Mouse (Mus musculus): ENCODE data around the gene Hist2h4.
"Not testable (repeated sequence)": the region's sequence is repeated elsewhere in the genome, so short reads cannot be mapped to it uniquely, and the experiment has no call there.

The Hist2h4 gene

GRCm38 (mm10) chr3:96262979-96263550 is at the start of gene Hist2h4:
Gene Hist2h4, minus strand, starts transcription at chr3:96263311.
- peak; percentile 93 to 95 for DNase-seq

GRCm38 (mm10) chr3:96312341-96313098 is 49.4 kb upstream of the Hist2h4 start:
- DNase-seq = peak; percentile 30 to 49

DNA sequence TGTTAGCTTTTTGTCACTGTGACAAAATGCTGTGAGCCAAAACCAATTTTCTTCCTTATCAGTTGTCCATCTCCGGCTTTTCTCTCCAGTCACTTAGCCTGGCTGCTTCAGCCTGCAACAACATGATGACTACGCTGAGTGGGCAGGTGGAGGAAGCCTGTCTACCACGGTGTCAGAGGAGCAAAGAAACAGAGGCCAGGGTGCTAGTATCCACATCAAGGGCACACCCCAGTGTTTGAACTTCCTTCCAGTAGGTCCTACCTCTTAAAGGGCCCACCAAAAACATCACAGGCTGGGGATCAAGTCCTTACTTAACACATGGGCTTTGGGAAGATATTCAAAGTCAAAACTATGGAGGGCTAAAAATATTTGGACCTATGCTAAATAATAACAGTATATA is 46.3 kb upstream of the Hist2h4 start:
- DNase-seq = no peak

DNA sequence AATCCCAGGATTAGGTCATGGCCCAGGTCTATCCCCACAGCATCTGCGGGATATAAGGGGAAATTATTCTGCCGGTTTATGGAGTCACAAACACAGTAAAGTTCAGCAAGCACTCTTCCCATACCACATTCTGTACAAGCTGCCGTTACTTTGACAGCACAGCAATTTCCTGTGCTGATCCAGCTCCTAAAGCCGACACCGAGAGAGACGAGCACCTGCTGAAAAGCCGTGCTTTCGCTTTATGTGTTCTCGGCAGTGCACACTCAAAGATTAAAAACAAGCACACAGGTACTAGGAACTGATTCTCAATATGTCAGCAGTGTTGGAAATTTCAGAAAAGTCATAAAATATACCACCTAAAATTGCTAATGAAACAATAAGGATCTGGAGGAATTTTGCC is 43.4 kb upstream of the Hist2h4 start:
- no peak for DNase-seq

DNA sequence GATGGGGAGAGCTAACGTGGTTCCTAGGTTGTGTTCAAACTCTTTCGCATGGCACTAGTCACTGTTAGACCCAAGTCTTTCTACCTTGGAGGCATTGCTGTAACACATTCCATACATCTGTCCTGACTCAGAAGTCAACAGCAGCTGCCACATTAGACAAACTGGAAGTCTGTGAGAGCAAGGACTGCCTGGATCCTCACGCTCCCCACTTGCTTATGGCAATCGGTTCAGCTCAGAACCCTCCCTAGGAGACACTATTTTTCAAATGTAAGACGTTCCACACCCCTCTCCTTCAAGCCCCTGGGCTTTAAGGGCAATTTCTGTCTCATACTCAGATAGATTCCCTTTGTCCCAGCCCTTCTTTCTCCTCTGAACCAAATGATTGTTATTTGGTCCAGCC is 39.0 kb upstream of the Hist2h4 start:
- DNase-seq = no peak

- no peak for DNase-seq
These were observed 37.8 kb upstream of the Hist2h4 start for GRCm38 (mm10) chr3:96300706-96301529.

- DNase-seq = no peak
These were observed 36.5 kb upstream of the Hist2h4 start for GRCm38 (mm10) chr3:96299562-96299961.

GRCm38 (mm10) chr3:96298360-96298759 is 35.2 kb upstream of the Hist2h4 start:
- DNase-seq = no peak

DNA sequence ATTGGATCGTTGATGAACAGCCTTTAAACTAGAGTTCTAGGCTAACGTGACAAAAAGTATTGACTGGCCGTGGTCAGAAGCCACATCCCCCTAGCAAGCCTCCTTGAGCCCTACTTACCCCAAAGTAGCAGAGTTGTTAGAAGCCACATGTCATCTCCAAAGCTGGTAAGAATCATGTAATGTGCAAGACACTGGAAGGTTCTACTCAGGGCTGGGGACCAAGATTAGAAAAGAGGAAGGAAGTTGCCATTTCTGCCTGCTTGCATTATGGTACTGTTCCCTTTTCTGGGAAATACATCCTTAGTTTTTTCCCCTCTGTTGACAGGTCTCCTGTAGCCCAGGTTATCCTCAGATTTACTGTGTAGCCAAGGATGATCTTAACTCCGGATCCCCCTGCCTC is 30.7 kb upstream of the Hist2h4 start, which contains the start of gene Fcgr1:
Gene Fcgr1, minus strand, starts transcription at position 183 of the 400 bp plus-strand sequence.
- no peak for DNase-seq

- no peak for DNase-seq
These were observed 30.3 kb upstream of the Hist2h4 start for GRCm38 (mm10) chr3:96293368-96293767.

GRCm38 (mm10) chr3:96292641-96293040 is 29.5 kb upstream of the Hist2h4 start:
- DNase-seq = no peak

- DNase-seq = not testable (repeated sequence)
These were observed 27.6 kb upstream of the Hist2h4 start for GRCm38 (mm10) chr3:96290727-96291126.

DNA sequence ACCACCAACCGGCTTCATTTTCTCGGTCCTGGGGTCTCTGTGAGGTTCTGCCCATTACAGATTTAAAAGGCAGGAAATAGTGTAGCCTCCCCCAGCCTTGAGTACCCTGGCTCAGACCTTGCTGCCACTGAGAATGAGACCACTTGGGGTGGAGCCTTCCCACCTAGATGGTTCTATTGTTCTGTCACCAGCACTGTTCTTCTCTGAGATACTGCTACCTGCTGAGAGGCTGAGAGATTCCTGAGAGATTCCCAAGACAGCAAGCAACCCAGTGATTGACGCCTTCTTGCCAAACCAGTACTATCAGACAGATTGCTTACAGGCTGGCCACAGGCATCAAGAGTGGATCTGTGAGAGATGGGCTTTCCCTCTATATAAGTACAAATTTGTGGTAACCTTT is 26.1 kb upstream of the Hist2h4 start:
- no peak for DNase-seq

- DNase-seq = not testable (repeated sequence)
These were observed 24.2 kb upstream of the Hist2h4 start for GRCm38 (mm10) chr3:96287334-96287733.

- DNase-seq = peak; percentile 59 to 64
These were observed 21.3 kb upstream of the Hist2h4 start for GRCm38 (mm10) chr3:96284457-96284856.

GRCm38 (mm10) chr3:96280660-96281059 is 17.5 kb upstream of the Hist2h4 start:
- no peak for DNase-seq

- peak; percentile 95 to 96 for DNase-seq
These were observed 14.9 kb upstream of the Hist2h4 start for GRCm38 (mm10) chr3:96277800-96278624.

- peak; percentile 73 to 84 for DNase-seq
These were observed 14.3 kb upstream of the Hist2h4 start for GRCm38 (mm10) chr3:96277428-96277799.

GRCm38 (mm10) chr3:96273591-96274465 is 10.7 kb upstream of the Hist2h4 start:
- DNase-seq = peak in 1 of 2 experiments; percentile 30

- peak; percentile 84 to 93 for DNase-seq
These were observed 6.7 kb upstream of the Hist2h4 start, which contains the start of gene Hist2h2bb for GRCm38 (mm10) chr3:96269511-96270474. Gene Hist2h2bb, plus strand, starts transcription at chr3:96269752.
